Mouse (Mus musculus) lung, adult 2 months (tissue): ENCODE measurements around the gene Ckap4. TPM values are rescaled to one million over a fixed set of nuclear protein-coding genes. Genes with fewer than 3 reads are reported as not detected.
"Not testable (repeated sequence)": the region's sequence is repeated elsewhere in the genome, so short reads cannot be mapped to it uniquely, and the experiment has no call there.

Experiments
- DNase-seq: peaks from one replicate; pipeline ENCODE4 v3.0.0; 2022
- H3K4me1 ChIP-seq: fragments of 200-500 bp; 2 replicates; pipeline ENCODE4 v1.6.1; 2011; ENCODE audit warnings: low read length; ENCODE audit not compliant: control insufficient read depth, insufficient read depth
- H3K4me3 ChIP-seq: fragments of 200-500 bp; replicated peaks from 2 replicates; pipeline ENCODE3; 2011; ENCODE audit warnings: low read depth, mild to moderate bottlenecking, control low read depth, low read length; ENCODE audit errors: extremely low read depth
- CTCF ChIP-seq: fragments of 200-500 bp; IDR thresholded peaks from 2 replicates; pipeline ENCODE4 v1.5.1; 2011; ENCODE audit warnings: mild to moderate bottlenecking, low read length, control low read depth; ENCODE audit not compliant: insufficient read depth
- POLR2A ChIP-seq: fragments of 200-500 bp; IDR thresholded peaks from 2 replicates; pipeline ENCODE4 v1.6.1; 2011; ENCODE audit warnings: low read depth, mild to moderate bottlenecking, control low read depth, low read length, borderline replicate concordance; ENCODE audit errors: extremely low read depth
- WGBS: fragments of 180-500 bp; shearing (Covaris S2); methylation state at CpG from one replicate; pipeline ENCODE4 v1.1.7; 2018; 5-methylcytosine and 5-hydroxymethylcytosine counted together
- polyA plus RNA-seq: library from polyadenylated mRNA; depleted of rRNA; stranded (reverse); fragments of >200 nt; gene quantifications from 2 replicates; pipeline ENCODE4 v1.2.3, GENCODE M21; 2012

The Ckap4 gene
- polyA plus RNA-seq, 1 experiment = 26.5 TPM

- peak; percentile 62 for DNase-seq
- Histone ChIP-seq H3K4me1 (peaks cover 17% of the 10 kb centered on the region; the same call in 1 of the 2 replicates), H3K4me3 (no peak overlapping the region)
- TF ChIP-seq POLR2A (no peak), CTCF (no peak)
- 26% methylated on average over 16 of the region's 16 CpGs for WGBS
Measured at GRCm38 (mm10) chr10:84532191-84532889, 1.5 kb downstream of the Ckap4 start.

GRCm38 (mm10) chr10:84531576-84531975, 2.3 kb downstream of the Ckap4 start:
- H3K4me1 ChIP-seq = peaks cover 17% of the 10 kb centered on the region; the same call in 1 of the 2 replicates
- no peak overlapping the region for H3K4me3 ChIP-seq
- 75% methylated on average over 4 of the region's 4 CpGs for WGBS
- TF ChIP-seq CTCF = no peak
- TF ChIP-seq POLR2A = no peak
- no peak for DNase-seq

DNA sequence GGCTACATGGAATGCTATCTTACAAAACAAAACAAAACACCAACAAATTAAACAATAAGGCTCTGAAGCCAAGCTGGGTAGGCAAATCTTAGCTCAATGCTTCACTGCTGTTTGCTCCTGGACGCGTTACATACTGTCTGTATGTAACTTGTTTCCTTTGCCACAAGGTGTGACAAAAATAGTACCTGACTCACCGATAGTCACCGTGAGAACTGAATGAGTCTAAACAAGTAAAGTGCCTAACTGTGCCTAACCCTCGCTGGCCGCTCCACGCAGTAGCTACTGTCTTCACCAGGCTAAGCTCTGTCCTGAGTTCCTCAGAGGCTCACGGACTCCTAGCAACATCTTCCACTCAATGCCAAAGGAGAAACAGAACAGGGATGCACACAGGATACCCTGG, 3.5 kb downstream of the Ckap4 start:
- Histone ChIP-seq H3K4me1 (peaks cover 17% of the 10 kb centered on the region; the same call in 1 of the 2 replicates), H3K4me3 (no peak overlapping the region)
- 54% methylated on average over 8 of the region's 8 CpGs for WGBS
- no peak for DNase-seq
- TF ChIP-seq CTCF = no peak
- TF ChIP-seq POLR2A = no peak

GRCm38 (mm10) chr10:84527631-84528030, 6.2 kb downstream of the Ckap4 start:
- Histone ChIP-seq H3K4me1 (peaks cover 17% of the 10 kb centered on the region; the same call in 1 of the 2 replicates), H3K4me3 (no peak overlapping the region)
- no peak for DNase-seq
- WGBS = 77% methylated on average over 12 of the region's 12 CpGs
- TF ChIP-seq CTCF = no peak
- no peak for TF ChIP-seq POLR2A

GRCm38 (mm10) chr10:84527070-84527469, 6.8 kb downstream of the Ckap4 start:
- TF ChIP-seq CTCF = no peak
- TF ChIP-seq POLR2A = no peak
- Histone ChIP-seq H3K4me3 (no peak overlapping the region), H3K4me1 (peaks cover 13% of the 10 kb centered on the region; the same call in 1 of the 2 replicates)
- DNase-seq = no peak
- WGBS = 65% methylated on average over 5 of the region's 5 CpGs

- peaks cover 10% of the 10 kb centered on the region; the same call in 1 of the 2 replicates for H3K4me1 ChIP-seq
- H3K4me3 ChIP-seq = no peak overlapping the region
- DNase-seq = no peak
- TF ChIP-seq CTCF (no peak), POLR2A (no peak)
- WGBS = 89% methylated on average over 10 of the region's 10 CpGs
Measured at GRCm38 (mm10) chr10:84526488-84526887, 7.4 kb downstream of the Ckap4 start.

DNA sequence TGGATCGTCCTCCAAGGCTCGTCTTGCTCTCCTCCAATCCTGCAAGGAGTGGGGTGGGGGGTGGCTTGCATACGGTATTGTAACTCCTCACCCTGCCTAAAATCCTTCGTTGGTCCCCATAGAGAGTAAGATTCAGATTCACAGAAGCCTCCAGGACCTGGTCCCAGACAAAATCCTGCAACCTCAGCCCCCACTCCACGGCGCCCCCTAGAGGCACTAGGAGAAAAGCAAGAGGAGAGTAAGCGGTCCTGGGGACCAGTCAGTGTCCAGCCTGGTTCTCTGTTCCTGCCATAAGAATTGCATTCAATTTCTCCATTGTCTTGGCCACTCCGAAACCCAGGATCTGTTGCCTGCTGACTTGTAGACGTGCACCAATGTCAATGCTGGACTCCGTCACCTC, 10.2 kb downstream of the Ckap4 start:
- H3K4me1 ChIP-seq = no peaks in the 10 kb centered on the region
- TF ChIP-seq POLR2A (no peak), CTCF (0 out of 2 replicates have a peak, but pooled peaks have one; percentile 11)
- 61% methylated on average over 10 of the region's 10 CpGs for WGBS
- DNase-seq = no peak
- no peak overlapping the region for H3K4me3 ChIP-seq

DNA sequence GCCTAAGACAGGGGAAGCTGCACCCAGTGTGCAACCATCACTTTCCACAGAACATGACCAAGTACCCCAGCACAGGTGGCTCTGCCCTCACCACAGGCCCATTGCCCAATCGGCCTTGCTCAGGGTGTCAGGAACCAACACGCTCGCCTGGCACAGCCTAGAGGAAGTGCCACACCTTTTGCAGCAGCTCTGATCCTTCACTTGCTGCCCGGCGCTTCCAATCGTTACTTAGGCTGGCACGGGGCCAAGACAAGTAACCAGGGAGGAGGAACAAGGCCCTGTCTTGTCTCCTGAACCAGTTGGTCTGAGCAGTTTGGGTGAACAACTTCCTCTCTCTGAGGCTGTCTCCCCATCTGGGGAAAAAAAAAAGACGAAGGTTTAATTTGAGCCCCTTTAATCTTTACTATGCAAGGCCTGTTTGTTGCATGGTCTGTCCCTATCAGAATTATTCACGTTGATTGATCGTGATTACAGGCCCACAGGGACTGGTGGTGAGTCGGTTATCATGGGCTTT, 17.4 kb downstream of the Ckap4 start:
- WGBS = 29% methylated on average over 11 of the region's 11 CpGs

DNA sequence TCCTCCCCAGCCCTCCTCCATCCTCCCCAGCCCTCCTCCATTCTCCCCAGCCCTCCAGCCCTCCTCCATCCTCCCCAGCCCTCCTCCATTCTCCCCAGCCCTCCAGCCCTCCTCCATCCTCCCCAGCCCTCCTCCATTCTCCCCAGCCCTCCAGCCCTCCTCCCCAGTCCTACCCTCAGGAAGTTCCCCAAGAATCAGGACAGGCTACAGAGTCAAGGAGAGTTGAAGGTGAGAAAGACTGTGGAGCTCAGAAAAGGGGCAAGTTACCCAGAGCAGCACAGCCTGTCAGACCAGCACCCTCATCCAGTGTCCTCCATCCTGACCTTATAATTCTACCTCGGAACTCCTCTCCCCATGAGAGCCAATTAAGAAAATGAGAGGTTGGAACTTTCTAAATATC, 17.9 kb downstream of the Ckap4 start:
- not testable (repeated sequence) for H3K4me3 ChIP-seq, H3K4me1 ChIP-seq, DNase-seq
- WGBS = 53% methylated on average over 1 of the region's 1 CpGs

More for the DNA sequence above, 17.4 kb downstream of the Ckap4 start:
- Histone ChIP-seq H3K4me1 (peaks cover 5% of the 10 kb centered on the region), H3K4me3 (no peak overlapping the region)
- no peak for DNase-seq
- no peak for TF ChIP-seq CTCF
- no peak for TF ChIP-seq POLR2A

GRCm38 (mm10) chr10:84515512-84515950, 18.3 kb downstream of the Ckap4 start:
- no peak overlapping the region for H3K4me3 ChIP-seq
- DNase-seq = peak; percentile 68
- WGBS = 26% methylated on average over 3 of the region's 3 CpGs
- no peak for TF ChIP-seq POLR2A
- peak; percentile 33; the same call in 1 of the 2 replicates for TF ChIP-seq CTCF
- peaks cover 5% of the 10 kb centered on the region for H3K4me1 ChIP-seq
